Mouse (Mus musculus) neural tube, embryonic 14.5 days (tissue): ENCODE data around the gene Tbck. TPM values are rescaled to one million over a fixed set of nuclear protein-coding genes. Genes with fewer than 3 reads are reported as not detected.

ENCODE experiments used
- ATAC-seq: fragments of 200-750 bp; cut with Nextera tagmentation; 2 replicates; pipeline ENCODE4 v1.8.0; 2017; ENCODE audit warnings: low read depth, mild to moderate bottlenecking, moderate TSS enrichment, moderate library complexity
- H3K27ac ChIP-seq: fragments of 300-500 bp; sonication (generic); 2 replicates; pipeline ENCODE4 v1.5.1; 2014; ENCODE audit warnings: low read depth, mild to moderate bottlenecking, control low read depth, low read length, moderate library complexity, mixed read lengths
- H3K27me3 ChIP-seq: fragments of 300-500 bp; sonication (generic); 2 replicates; pipeline ENCODE4 v1.6.1; 2014; ENCODE audit warnings: low read length; ENCODE audit not compliant: control insufficient read depth, insufficient read depth
- H3K36me3 ChIP-seq: fragments of 300-500 bp; sonication (generic); 2 replicates; pipeline ENCODE4 v1.6.1; 2014; ENCODE audit warnings: low read length, mixed read lengths; ENCODE audit not compliant: control insufficient read depth, insufficient read depth
- H3K4me1 ChIP-seq: fragments of 300-500 bp; sonication (generic); 2 replicates; pipeline ENCODE4 v1.6.1; 2014; ENCODE audit warnings: low read length; ENCODE audit not compliant: control insufficient read depth, insufficient read depth
- H3K4me2 ChIP-seq: fragments of 300-500 bp; sonication (generic); 2 replicates; pipeline ENCODE4 v1.6.1; 2014; ENCODE audit warnings: mild to moderate bottlenecking, low read depth, low read length, control low read depth
- H3K4me3 ChIP-seq: fragments of 300-500 bp; sonication (generic); 2 replicates; pipeline ENCODE4 v1.5.1; 2014; ENCODE audit warnings: low read depth, low read length, control low read depth, mixed read lengths
- H3K9ac ChIP-seq: fragments of 300-500 bp; sonication (generic); replicated peaks from 2 replicates; pipeline ENCODE4 v1.6.1; 2014; ENCODE audit warnings: low read depth, mild to moderate bottlenecking, control low read depth, low read length, mixed read lengths
- H3K9me3 ChIP-seq: fragments of 300-500 bp; sonication (generic); 2 replicates; pipeline ENCODE4 v1.6.1; 2016; ENCODE audit warnings: low read length; ENCODE audit not compliant: control insufficient read depth
- WGBS: fragments of 180-500 bp; shearing (Covaris S2); extraction: QIAGEN DNeasy Blood & Tissue Kit; methylation state at CpG from one replicate; pipeline ENCODE4 v1.1.7; 2014; 5-methylcytosine and 5-hydroxymethylcytosine counted together
- polyA plus RNA-seq: library from polyadenylated mRNA; unstranded; fragments of >200 nt; fragmentation: Nextera tagmentation; extraction: Ambion mirVana; gene quantifications from 2 replicates; pipeline ENCODE4 v1.2.1, GENCODE M21; 2014

Tbck gene
- polyA plus RNA-seq, 1 experiment from 2014 or later = 36.3 TPM

GRCm38 (mm10) chr3:132864986-132865385 lies 181.0 kb downstream of the Tbck start:
- Histone ChIP-seq H3K4me1 (no peaks in the 10 kb centered on the region), H3K4me2 (no peak overlapping the region), H3K36me3 (no peaks in the 10 kb centered on the region), H3K27me3 (no peaks in the 10 kb centered on the region), H3K4me3 (no peak overlapping the region), H3K9ac (no peak overlapping the region), H3K9me3 (no peaks in the 10 kb centered on the region), H3K27ac (no peak overlapping the region)
- 86% methylated on average over 8 of the region's 8 CpGs for WGBS
- ATAC-seq = no peak

- Histone ChIP-seq H3K36me3 (no peaks in the 10 kb centered on the region), H3K9ac (no peak overlapping the region), H3K4me2 (no peak overlapping the region), H3K4me3 (no peak overlapping the region), H3K27me3 (no peaks in the 10 kb centered on the region), H3K4me1 (no peaks in the 10 kb centered on the region), H3K27ac (no peak overlapping the region), H3K9me3 (no peaks in the 10 kb centered on the region)
- no peak for ATAC-seq
- WGBS = 92% methylated on average over 4 of the region's 4 CpGs
Measured at GRCm38 (mm10) chr3:132865596-132865995, 181.7 kb downstream of the Tbck start.

- H3K9me3 ChIP-seq = no peaks in the 10 kb centered on the region
- no peaks in the 10 kb centered on the region for H3K36me3 ChIP-seq
- no peak for ATAC-seq
- no peaks in the 10 kb centered on the region for H3K4me1 ChIP-seq
- WGBS = 94% methylated on average over 3 of the region's 3 CpGs
- no peaks in the 10 kb centered on the region for H3K27me3 ChIP-seq
- no peak overlapping the region for H3K27ac ChIP-seq
- no peak overlapping the region for H3K4me2 ChIP-seq
- H3K9ac ChIP-seq = no peak overlapping the region
- H3K4me3 ChIP-seq = no peak overlapping the region
Measured at GRCm38 (mm10) chr3:132866984-132867383, 183.0 kb downstream of the Tbck start.

GRCm38 (mm10) chr3:132868838-132869237 lies 184.9 kb downstream of the Tbck start:
- no peaks in the 10 kb centered on the region for H3K27me3 ChIP-seq
- H3K4me1 ChIP-seq = no peaks in the 10 kb centered on the region
- WGBS = 79% methylated on average over 2 of the region's 2 CpGs
- no peaks in the 10 kb centered on the region for H3K9me3 ChIP-seq
- no peak overlapping the region for H3K4me2 ChIP-seq
- no peak overlapping the region for H3K27ac ChIP-seq
- no peak overlapping the region for H3K9ac ChIP-seq
- no peaks in the 10 kb centered on the region for H3K36me3 ChIP-seq
- no peak for ATAC-seq
- H3K4me3 ChIP-seq = no peak overlapping the region

GRCm38 (mm10) chr3:132870079-132870478 lies 186.1 kb downstream of the Tbck start:
- Histone ChIP-seq H3K4me1 (no peaks in the 10 kb centered on the region), H3K4me3 (no peak overlapping the region), H3K4me2 (no peak overlapping the region), H3K27me3 (no peaks in the 10 kb centered on the region), H3K27ac (no peak overlapping the region), H3K9me3 (no peaks in the 10 kb centered on the region), H3K36me3 (no peaks in the 10 kb centered on the region), H3K9ac (no peak overlapping the region)
- ATAC-seq = no peak
- 78% methylated on average over 6 of the region's 6 CpGs for WGBS

- Histone ChIP-seq H3K4me3 (no peak overlapping the region), H3K27me3 (no peaks in the 10 kb centered on the region), H3K9ac (no peak overlapping the region), H3K9me3 (no peaks in the 10 kb centered on the region), H3K4me2 (no peak overlapping the region), H3K4me1 (no peaks in the 10 kb centered on the region), H3K27ac (no peak overlapping the region), H3K36me3 (no peaks in the 10 kb centered on the region)
- 86% methylated on average over 9 of the region's 9 CpGs for WGBS
- ATAC-seq = no peak
Measured at GRCm38 (mm10) chr3:132871318-132871904, 187.5 kb downstream of the Tbck start.

- no peak for ATAC-seq
- Histone ChIP-seq H3K4me2 (no peak overlapping the region), H3K36me3 (no peaks in the 10 kb centered on the region), H3K4me3 (no peak overlapping the region), H3K9ac (no peak overlapping the region), H3K9me3 (no peaks in the 10 kb centered on the region), H3K27me3 (no peaks in the 10 kb centered on the region), H3K27ac (no peak overlapping the region), H3K4me1 (no peaks in the 10 kb centered on the region)
- 70% methylated on average over 6 of the region's 6 CpGs for WGBS
Measured at GRCm38 (mm10) chr3:132873251-132873650, 189.3 kb downstream of the Tbck start.

- no peak for ATAC-seq
- Histone ChIP-seq H3K9me3 (no peaks in the 10 kb centered on the region), H3K4me3 (no peak overlapping the region), H3K4me1 (no peaks in the 10 kb centered on the region), H3K36me3 (no peaks in the 10 kb centered on the region), H3K27me3 (no peaks in the 10 kb centered on the region), H3K4me2 (no peak overlapping the region), H3K9ac (no peak overlapping the region), H3K27ac (no peak overlapping the region)
- WGBS = 63% methylated on average over 14 of the region's 14 CpGs
Measured at GRCm38 (mm10) chr3:132876011-132876708, 192.2 kb downstream of the Tbck start.

- WGBS = 83% methylated on average over 10 of the region's 10 CpGs
Measured at GRCm38 (mm10) chr3:132876933-132877676, 193.2 kb downstream of the Tbck start.

More at GRCm38 (mm10) chr3:132876933-132877676, 193.2 kb downstream of the Tbck start:
- Histone ChIP-seq H3K9me3 (no peaks in the 10 kb centered on the region), H3K4me1 (no peaks in the 10 kb centered on the region), H3K27ac (no peak overlapping the region), H3K9ac (no peak overlapping the region), H3K4me3 (no peak overlapping the region), H3K36me3 (no peaks in the 10 kb centered on the region), H3K4me2 (no peak overlapping the region), H3K27me3 (no peaks in the 10 kb centered on the region)
- no peak for ATAC-seq
